Mouse (Mus musculus) neural tube, embryonic 15.5 days (tissue): Measurements from ENCODE around the gene Epn2. TPM values are rescaled to one million over a fixed set of nuclear protein-coding genes. Genes with fewer than 3 reads are reported as not detected.
A peak's percentile ranks its signal among the peaks of the same experiment; 100 is the strongest.

Experiments
- ATAC-seq: fragments of 200-750 bp; cut with Nextera tagmentation; 2 replicates; pipeline ENCODE4 v1.8.0; 2017; ENCODE audit warnings: mild to moderate bottlenecking, moderate TSS enrichment, moderate library complexity; ENCODE audit not compliant: low FRiP score
- H3K27ac ChIP-seq: fragments of 300-500 bp; sonication (generic); replicated peaks from 2 replicates; pipeline ENCODE4 v1.5.1; 2015; ENCODE audit warnings: mild to moderate bottlenecking, inconsistent platforms
- H3K27me3 ChIP-seq: fragments of 300-500 bp; sonication (generic); replicated peaks from 2 replicates; pipeline ENCODE4 v1.6.1; 2015; ENCODE audit warnings: inconsistent platforms
- H3K36me3 ChIP-seq: fragments of 300-500 bp; sonication (generic); 2 replicates; pipeline ENCODE4 v1.6.1; 2015; ENCODE audit warnings: inconsistent platforms
- H3K4me1 ChIP-seq: fragments of 300-500 bp; sonication (generic); 2 replicates; pipeline ENCODE4 v1.6.1; 2015; ENCODE audit warnings: inconsistent platforms
- H3K4me2 ChIP-seq: fragments of 300-500 bp; sonication (generic); 2 replicates; pipeline ENCODE4 v1.6.1; 2015; ENCODE audit warnings: inconsistent platforms, mild to moderate bottlenecking, moderate library complexity
- H3K4me3 ChIP-seq: fragments of 300-500 bp; sonication (generic); replicated peaks from 2 replicates; pipeline ENCODE4 v1.5.1; 2015; ENCODE audit warnings: mild to moderate bottlenecking, inconsistent platforms
- H3K9ac ChIP-seq: fragments of 300-500 bp; sonication (generic); replicated peaks from 2 replicates; pipeline ENCODE4 v1.6.1; 2015; ENCODE audit warnings: mild to moderate bottlenecking, inconsistent platforms
- H3K9me3 ChIP-seq: fragments of 300-500 bp; sonication (generic); replicated peaks from 2 replicates; pipeline ENCODE4 v1.6.1; 2016; ENCODE audit warnings: inconsistent platforms
- WGBS: fragments of 180-500 bp; shearing (Covaris S2); methylation state at CpG from one replicate; pipeline ENCODE4 v1.1.7; 2015; ENCODE audit warnings: mixed read lengths; 5-methylcytosine and 5-hydroxymethylcytosine counted together
- polyA plus RNA-seq: library from polyadenylated mRNA; unstranded; fragments of >200 nt; fragmentation: Nextera tagmentation; extraction: Ambion mirVana; gene quantifications from 2 replicates; pipeline ENCODE4 v1.2.1, GENCODE M21; 2015

The Epn2 gene
- 55.7 and 60.1 TPM in 2 replicates for polyA plus RNA-seq

DNA sequence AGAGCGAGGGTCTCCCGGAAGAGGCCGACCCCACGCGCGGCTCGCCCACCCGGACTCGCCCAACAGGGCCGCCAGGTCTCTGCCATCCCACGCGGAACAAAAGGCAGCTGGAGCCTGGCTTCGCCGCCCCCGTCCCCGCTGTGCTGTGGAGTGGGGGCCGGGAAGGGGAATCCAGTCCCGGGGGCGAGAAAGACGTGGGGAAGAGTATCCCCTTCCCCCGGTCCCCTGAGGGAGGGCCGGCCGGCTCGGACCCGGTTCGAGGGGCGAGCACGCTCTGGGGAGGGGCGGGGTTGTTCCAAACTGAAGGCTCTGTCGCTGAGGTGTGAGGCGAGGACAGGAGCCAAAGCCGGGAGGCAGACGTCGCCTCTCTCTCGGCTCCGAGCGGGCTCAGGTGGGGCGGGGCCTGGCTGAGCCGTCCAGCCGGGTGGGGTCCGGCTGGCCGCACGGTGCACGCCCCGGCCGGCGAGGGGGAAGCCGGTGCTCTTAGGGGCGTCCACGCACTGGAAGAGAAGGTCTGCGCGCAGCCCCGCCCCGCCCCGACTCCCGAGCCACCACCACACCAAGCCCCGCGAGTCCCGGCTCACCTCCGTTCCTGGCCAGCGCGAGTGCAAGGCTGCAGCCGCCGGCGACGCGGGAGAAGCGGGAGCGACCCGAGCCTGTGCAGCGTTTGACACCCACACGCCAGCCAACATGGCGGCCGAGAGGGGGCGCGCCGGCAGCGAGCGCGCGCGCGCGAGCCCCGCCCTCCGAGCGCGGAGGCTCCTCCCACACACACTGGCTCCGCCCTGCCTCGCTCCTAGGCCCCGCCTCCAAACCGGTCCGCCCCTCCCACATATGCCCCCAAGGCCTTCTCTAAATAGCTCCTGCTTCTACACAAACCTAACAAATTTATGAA is at the start of gene Epn2:
Gene Epn2 (minus strand): TSS at position 705 of the 895 bp plus-strand sequence.
- under 1% methylated on average over 88 of the region's 93 CpGs for WGBS
- peak within 1 kb of the TSS; percentile 92 for H3K4me3 ChIP-seq
- H3K4me1 ChIP-seq = peaks cover 29% of the 10 kb centered on the region
- peak within 1 kb of the TSS; percentile 97 for H3K9ac ChIP-seq
- H3K27me3 ChIP-seq = no peaks in the 10 kb centered on the region
- peak; percentile 94 for ATAC-seq
- H3K27ac ChIP-seq = peak within 1 kb of the TSS; percentile 90
- H3K36me3 ChIP-seq = no peaks in the 10 kb centered on the region
- peak within 1 kb of the TSS; percentile 70 for H3K4me2 ChIP-seq
- H3K9me3 ChIP-seq = no peaks in the 10 kb centered on the region

DNA sequence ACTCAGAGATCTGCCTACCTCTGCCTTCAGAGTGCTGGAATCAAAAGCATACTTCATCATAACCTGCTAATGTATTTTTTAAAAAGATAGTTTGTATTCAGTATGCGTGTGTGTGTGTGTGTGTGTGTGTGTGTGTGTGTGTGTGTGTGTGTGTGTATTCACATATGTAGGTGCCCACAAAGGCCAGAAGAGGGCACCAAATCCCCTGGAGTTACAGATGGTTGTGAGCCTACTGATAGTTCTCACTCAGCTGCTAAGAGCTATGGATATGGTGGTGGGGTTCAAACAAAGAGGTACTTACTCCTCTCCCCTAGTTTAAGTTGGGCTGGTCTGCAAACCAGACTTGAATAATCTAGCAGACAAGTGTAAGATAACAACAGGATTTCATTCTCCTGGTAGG is 47.0 kb upstream of the Epn2 start:
- Histone ChIP-seq H3K27me3 (no peaks in the 10 kb centered on the region), H3K27ac (no peak overlapping the region), H3K36me3 (no peaks in the 10 kb centered on the region), H3K4me2 (no peak overlapping the region), H3K4me1 (no peaks in the 10 kb centered on the region), H3K9me3 (no peaks in the 10 kb centered on the region), H3K4me3 (no peak overlapping the region), H3K9ac (no peak overlapping the region)
- no peak for ATAC-seq
- WGBS = 63% methylated on average over 1 of the region's 1 CpGs

DNA sequence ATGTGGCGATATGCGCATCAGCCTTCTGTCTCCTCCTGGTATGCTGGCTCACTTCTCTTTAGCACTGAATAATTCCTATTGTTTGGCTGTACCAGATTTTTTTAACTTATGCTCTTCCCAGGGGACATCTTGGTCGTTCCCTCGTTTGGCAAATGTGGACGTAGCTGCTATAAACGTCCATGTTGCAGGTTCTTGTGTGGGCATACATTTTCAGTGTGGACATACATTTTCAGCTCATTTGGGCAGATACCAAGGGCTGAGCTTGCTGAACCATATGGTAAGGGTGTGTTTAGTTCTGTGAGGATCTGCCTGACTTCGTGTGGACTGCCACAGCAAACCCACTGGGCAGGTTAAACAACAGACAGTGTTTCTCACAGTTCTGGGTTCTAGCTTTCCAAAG is 45.6 kb upstream of the Epn2 start:
- Histone ChIP-seq H3K27me3 (no peaks in the 10 kb centered on the region), H3K4me1 (peaks cover 4% of the 10 kb centered on the region), H3K36me3 (no peaks in the 10 kb centered on the region), H3K4me2 (no peak overlapping the region), H3K4me3 (no peak overlapping the region), H3K27ac (no peak overlapping the region), H3K9ac (no peak overlapping the region), H3K9me3 (no peaks in the 10 kb centered on the region)
- 78% methylated on average over 7 of the region's 7 CpGs for WGBS
- no peak for ATAC-seq

DNA sequence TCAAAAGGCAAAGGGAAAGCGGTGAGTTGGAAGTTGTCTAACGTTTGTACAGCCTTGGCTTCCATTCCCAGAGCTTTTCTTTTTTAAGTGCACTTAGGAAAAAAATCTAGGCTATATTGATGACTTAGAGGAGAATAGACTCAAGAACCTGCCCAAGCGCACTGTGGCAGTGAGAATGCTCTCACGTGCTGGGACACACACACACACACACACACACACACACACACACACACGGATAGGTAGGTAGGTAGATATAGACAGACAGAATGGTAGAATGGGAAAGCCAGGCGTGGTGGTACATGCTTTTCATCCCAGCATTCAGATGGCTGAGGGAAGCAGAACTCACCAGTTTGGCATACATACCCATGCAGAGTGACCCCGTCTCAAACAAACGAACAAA is 41.3 kb upstream of the Epn2 start:
- no peak for ATAC-seq
- no peaks in the 10 kb centered on the region for H3K9me3 ChIP-seq
- no peaks in the 10 kb centered on the region for H3K27me3 ChIP-seq
- H3K9ac ChIP-seq = no peak overlapping the region
- H3K4me2 ChIP-seq = peak overlapping the region; percentile 84
- H3K27ac ChIP-seq = no peak overlapping the region; the same call in 1 of the 2 replicates
- H3K36me3 ChIP-seq = no peaks in the 10 kb centered on the region
- peaks cover 13% of the 10 kb centered on the region for H3K4me1 ChIP-seq
- peak overlapping the region; percentile 42 for H3K4me3 ChIP-seq
- WGBS = 65% methylated on average over 8 of the region's 8 CpGs

DNA sequence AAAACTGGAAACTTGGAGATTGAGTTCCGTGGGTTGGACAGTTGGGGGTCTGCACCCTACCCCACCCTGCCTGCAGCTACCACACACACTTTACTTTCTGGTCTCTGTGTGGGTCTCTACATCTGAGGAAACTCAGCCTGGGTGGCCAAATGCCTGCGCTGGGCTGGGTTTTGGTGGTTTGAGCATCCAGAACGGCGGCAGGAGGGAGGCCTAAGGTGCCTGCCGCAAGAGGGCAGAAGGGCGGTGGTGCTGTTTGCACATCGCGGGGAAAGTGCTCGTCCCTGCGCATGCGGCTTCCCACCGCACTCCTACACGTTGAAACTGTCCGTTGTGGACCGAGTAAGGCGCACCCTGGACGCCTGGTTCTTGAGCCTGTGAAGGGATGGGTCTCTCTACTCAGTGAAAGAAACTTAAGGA is 40.8 kb upstream of the Epn2 start:
- Histone ChIP-seq H3K36me3 (no peaks in the 10 kb centered on the region), H3K4me3 (peak overlapping the region; percentile 42), H3K9me3 (no peaks in the 10 kb centered on the region), H3K4me1 (peaks cover 15% of the 10 kb centered on the region), H3K27me3 (no peaks in the 10 kb centered on the region), H3K27ac (peak overlapping the region; percentile 58; the same call in 1 of the 2 replicates), H3K4me2 (peak overlapping the region; percentile 84), H3K9ac (peak overlapping the region; percentile 43)
- ATAC-seq = peak; percentile 83
- under 1% methylated on average over 17 of the region's 17 CpGs for WGBS

DNA sequence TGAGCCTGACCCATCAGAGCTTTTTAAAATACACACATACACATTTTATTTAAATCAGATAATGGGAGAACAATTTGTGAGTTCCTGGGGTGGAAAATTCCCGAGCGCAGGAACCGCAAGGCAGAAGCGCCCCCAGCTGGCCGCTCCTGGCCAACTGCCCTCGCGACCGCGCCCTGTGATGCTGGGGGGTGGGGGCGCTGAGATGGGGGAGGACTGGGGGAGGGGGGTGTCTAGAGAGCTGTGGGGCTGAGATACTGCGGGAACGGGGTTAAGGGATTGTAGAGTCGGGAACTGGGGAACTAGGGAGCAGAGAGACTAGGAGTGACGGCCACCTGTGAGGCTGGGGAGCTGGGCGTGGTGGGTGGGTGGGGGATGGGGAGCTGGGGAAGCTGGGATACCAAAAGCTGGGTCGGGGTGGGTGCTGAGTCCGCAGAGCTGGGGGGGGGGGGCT is 40.3 kb upstream of the Epn2 start:
- Histone ChIP-seq H3K36me3 (no peaks in the 10 kb centered on the region), H3K9me3 (no peaks in the 10 kb centered on the region), H3K9ac (peak overlapping the region; percentile 40; the same call in 1 of the 2 replicates), H3K27ac (peak overlapping the region; percentile 58; the same call in 1 of the 2 replicates), H3K4me1 (peaks cover 15% of the 10 kb centered on the region), H3K4me3 (peak overlapping the region; percentile 42), H3K4me2 (peak overlapping the region; percentile 84), H3K27me3 (no peaks in the 10 kb centered on the region)
- WGBS = 2% methylated on average over 15 of the region's 17 CpGs
- ATAC-seq = peak; percentile 68

DNA sequence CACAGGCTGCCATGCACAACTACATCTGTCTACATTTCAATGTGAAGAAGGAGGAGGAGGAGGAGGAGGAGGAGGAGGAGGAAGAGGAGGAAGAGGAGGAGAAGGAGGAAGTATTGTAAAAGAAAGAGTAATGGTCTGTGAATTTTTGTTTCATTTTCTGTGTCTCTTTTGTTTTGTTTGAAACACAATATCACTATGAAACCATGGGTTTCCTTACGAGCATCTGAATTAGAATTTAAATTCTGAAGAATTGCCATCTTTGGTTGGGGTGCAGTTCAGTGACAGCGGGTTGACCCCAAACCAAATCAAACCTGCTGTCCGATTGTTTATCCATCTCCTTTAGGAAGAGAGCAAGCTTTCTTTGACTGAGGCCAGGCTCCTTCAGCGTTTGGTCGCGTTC is 39.9 kb upstream of the Epn2 start:
- 15% methylated on average over 6 of the region's 6 CpGs for WGBS
- Histone ChIP-seq H3K27me3 (no peaks in the 10 kb centered on the region), H3K36me3 (no peaks in the 10 kb centered on the region), H3K9me3 (no peaks in the 10 kb centered on the region), H3K4me3 (peak overlapping the region; percentile 42), H3K4me2 (peak overlapping the region; percentile 84), H3K4me1 (peaks cover 15% of the 10 kb centered on the region), H3K9ac (peak overlapping the region; percentile 40; the same call in 1 of the 2 replicates), H3K27ac (no peak overlapping the region; the same call in 1 of the 2 replicates)
- no peak for ATAC-seq

DNA sequence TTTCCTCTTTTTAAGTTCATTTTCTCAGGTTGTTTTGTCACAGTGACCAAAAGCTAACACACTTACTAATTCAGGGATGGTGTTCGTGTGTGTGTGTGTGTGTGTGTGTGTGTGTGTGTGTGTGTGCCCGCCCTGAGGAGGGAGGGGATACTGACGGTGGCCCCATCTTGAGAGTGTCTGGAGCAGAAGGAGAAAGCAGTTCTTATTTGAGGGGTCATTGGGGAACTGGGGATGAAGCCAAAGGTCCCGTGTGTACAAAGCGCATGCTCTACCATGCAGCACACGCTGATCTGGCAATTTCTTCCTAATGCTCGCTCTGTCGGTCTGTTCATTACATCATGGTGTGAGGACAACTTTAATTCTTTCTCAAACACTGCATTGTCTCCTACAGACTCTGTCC is 39.1 kb upstream of the Epn2 start:
- Histone ChIP-seq H3K27me3 (no peaks in the 10 kb centered on the region), H3K4me3 (no peak overlapping the region), H3K27ac (no peak overlapping the region), H3K9me3 (no peaks in the 10 kb centered on the region), H3K4me1 (peaks cover 15% of the 10 kb centered on the region), H3K9ac (no peak overlapping the region), H3K36me3 (no peaks in the 10 kb centered on the region), H3K4me2 (no peak overlapping the region)
- WGBS = 81% methylated on average over 8 of the region's 8 CpGs
- ATAC-seq = no peak

DNA sequence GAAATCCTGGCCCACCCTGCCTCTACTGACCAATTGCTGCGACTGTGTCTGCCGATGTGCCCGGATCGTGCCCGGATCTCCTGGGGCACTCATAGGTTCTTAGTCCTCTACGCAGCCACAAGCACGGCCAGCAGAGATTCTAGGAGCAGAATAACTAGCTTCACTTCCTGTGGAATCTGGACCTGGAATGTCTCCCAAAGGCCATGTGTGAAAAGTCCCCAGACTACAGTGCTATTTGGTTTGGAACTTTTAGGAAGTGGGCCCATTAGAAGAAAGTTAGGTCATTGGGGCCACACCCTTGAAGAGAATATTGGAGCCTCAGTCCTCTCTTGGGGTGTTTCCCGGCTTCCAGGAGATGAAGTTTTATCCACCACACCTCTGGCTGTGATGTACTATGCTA is 38.6 kb upstream of the Epn2 start:
- Histone ChIP-seq H3K9ac (no peak overlapping the region), H3K4me3 (no peak overlapping the region), H3K36me3 (no peaks in the 10 kb centered on the region), H3K4me1 (peaks cover 15% of the 10 kb centered on the region), H3K27me3 (no peaks in the 10 kb centered on the region), H3K27ac (no peak overlapping the region), H3K9me3 (no peaks in the 10 kb centered on the region), H3K4me2 (no peak overlapping the region)
- 94% methylated on average over 8 of the region's 8 CpGs for WGBS
- no peak for ATAC-seq

DNA sequence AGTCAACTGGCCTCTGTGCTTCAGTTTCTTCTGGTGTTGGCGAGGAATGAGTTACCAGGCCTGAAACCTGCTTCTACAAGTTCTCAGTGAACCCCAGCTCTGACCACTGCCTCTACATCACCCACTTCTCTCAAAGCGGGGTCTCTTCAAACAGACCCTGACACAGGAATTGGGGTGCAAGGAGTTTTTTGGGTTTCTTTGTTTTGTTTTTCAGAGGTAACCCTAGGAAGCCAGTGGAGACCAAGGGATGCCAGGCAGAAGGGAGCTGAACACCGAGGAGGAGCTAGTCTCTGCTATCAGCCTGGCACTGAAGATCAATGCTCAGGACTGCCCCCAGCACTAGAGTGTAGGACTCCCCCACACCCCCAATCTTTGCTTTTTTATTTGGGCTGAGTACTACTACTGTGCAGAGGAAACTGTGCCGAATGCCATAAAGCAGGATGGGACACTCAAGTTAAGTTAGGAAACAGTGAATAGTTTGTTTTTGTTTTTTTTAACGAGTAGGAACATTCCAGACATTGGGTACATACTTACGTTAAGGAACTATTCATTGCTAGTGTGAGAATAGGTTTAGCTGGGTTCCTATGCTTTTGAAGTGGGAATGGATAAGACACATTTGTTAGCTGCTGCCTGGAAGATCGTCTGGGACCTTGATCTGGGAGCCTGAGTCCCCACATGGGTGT is 37.9 kb upstream of the Epn2 start:
- 86% methylated on average over 7 of the region's 7 CpGs for WGBS

DNA sequence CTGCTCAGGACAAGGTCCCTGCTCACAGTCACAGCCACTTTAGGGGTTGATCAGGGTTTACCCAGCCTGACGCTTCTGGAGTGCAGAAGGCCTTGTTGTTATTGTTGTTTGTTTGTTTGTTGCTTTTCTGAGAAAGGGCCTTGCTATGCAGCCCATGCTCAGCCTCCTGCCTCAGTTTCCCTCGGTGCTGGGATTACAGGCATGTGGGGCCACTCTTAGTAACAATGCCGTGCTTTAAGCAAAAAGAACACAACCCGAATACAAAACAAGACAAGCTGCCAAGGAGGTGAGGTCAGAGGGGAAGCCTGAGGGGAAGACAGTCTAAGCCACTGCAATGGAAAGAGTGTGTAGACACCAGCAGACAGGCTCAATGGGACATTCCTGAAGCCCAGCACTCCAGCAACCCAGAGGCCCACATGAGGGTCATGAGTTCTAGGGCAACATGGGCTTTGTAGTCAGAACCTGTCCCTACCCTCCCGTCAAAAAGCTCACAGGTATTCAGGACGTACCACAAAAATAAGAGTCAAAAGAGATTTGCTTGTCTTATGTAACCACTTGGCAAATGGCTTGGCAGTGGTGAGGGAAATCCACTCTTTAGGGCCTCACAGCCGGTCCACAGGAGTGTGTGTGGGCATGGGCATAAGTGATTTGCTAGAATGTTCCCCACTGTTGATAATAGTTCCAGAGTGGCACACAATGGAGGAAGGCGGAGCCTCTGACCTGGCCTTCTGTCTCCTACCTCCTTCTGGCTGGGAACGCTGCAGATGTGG is 37.2 kb upstream of the Epn2 start:
- Histone ChIP-seq H3K27ac (no peak overlapping the region), H3K4me2 (no peak overlapping the region), H3K9me3 (no peaks in the 10 kb centered on the region), H3K36me3 (no peaks in the 10 kb centered on the region), H3K4me3 (no peak overlapping the region), H3K4me1 (peaks cover 15% of the 10 kb centered on the region), H3K9ac (no peak overlapping the region), H3K27me3 (no peaks in the 10 kb centered on the region)
- 60% methylated on average over 9 of the region's 9 CpGs for WGBS
- ATAC-seq = no peak

More for the DNA sequence above, 37.9 kb upstream of the Epn2 start:
- no peaks in the 10 kb centered on the region for H3K9me3 ChIP-seq
- no peak overlapping the region for H3K4me3 ChIP-seq
- ATAC-seq = no peak
- no peak overlapping the region for H3K9ac ChIP-seq
- no peak overlapping the region for H3K27ac ChIP-seq
- peaks cover 15% of the 10 kb centered on the region for H3K4me1 ChIP-seq
- H3K36me3 ChIP-seq = no peaks in the 10 kb centered on the region
- H3K4me2 ChIP-seq = no peak overlapping the region
- H3K27me3 ChIP-seq = no peaks in the 10 kb centered on the region
